Mouse (Mus musculus) adrenal gland, postnatal 14 days (tissue): ENCODE measurements around the gene Amy2a5. TPM values are rescaled to one million over a fixed set of nuclear protein-coding genes. Genes with fewer than 3 reads are reported as not detected.
"Not testable (repeated sequence)": the region's sequence is repeated elsewhere in the genome, so short reads cannot be mapped to it uniquely, and the experiment has no call there.

Experiments
- DNase-seq: peaks from one replicate; pipeline ENCODE4 v3.0.0; 2021; ENCODE audit warnings: mixed read lengths
- long read RNA-seq, 2 experiments: library from polyadenylated mRNA; stranded (forward); transcript quantifications; one replicate each; pipeline ENCODE4 v2.0.0; 2021
- total RNA-seq: library from RNA; stranded (reverse); gene quantifications from 2 replicates; pipeline ENCODE4 v1.2.3, GENCODE M21; 2021

Gene Amy2a5
- 0.45 and 4.0 TPM in 2 replicates for total RNA-seq
- long read RNA-seq, experiment 1 = 0 reads
- long read RNA-seq, experiment 2, partial matches to known transcripts = 0 of 5 reads
- long read RNA-seq, experiment 2, other reads (novel, unspliced or antisense) = 1 of 5 reads

DNA sequence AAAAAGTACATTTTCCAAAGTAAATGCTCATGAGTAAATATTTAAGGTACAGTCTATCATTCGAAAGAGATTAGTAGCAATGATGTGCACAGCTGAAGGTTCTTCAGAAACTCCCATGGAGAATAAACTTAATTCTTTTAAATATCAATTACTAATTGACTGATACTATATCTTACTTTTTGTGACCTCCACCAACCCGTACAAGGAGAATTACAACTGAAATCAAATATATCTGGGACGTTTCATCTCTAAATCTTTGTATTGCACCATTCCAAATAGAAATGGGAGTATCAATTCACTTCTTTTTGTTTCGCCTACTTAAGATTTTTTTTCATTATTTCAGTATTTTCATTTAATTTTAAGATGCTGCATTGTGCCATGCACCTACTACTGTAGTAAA, at the start of gene Amy2a5:
TSS of gene Amy2a5 (minus strand) at position 101 of the 400 bp plus-strand sequence.
- not testable (repeated sequence) for DNase-seq

- not testable (repeated sequence) for DNase-seq
Observed at GRCm38 (mm10) chr3:113291349-113291748, 32.7 kb upstream of the Amy2a5 start, which contains the start of gene Amy2a4. Gene Amy2a4 (minus strand): TSS chr3:113291449.

- not testable (repeated sequence) for DNase-seq
Observed at GRCm38 (mm10) chr3:113280285-113280684, 21.6 kb upstream of the Amy2a5 start.

DNA sequence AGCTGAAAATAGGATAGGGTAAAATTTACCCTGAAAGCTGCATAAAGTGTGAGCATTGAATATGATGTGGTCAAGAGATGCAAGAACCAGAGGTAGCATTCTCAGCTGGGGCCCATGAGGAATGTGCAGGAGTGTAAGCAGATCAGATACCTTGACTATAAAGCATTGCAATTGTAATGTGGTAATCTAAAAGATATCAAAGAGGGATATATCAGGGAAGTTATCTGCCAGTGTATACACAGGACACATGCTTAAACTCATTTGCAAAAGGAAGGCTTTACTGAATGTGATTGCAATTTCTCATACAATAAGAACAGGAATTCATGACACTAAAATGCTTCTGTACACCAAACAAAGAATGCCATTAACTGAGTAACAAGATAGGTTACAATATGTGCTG, 20.9 kb upstream of the Amy2a5 start:
- not testable (repeated sequence) for DNase-seq

DNA sequence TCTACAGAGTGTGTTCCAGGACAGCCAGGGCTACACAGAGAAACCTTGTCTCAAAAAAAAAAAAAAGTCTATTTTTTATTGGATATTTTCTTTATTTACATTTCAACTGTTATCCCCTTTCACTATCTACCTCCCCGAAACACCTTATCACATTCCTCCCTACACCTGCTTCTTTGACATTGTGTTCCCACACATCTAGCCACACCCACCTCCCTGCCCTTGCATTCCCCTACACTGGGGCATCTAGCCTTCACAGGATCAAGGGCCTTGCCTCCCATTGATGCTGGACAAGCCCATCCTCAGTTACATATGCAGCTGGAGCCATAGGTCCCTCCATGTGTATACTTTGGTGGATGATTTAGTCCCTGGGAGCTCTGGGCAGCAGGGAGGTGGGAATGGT, 31.5 kb downstream of the Amy2a5 start:
- DNase-seq = no peak

Other genes starting within 250 kb of the Amy2a5 start
- gene Amy2a4, start 32.6 kb upstream of the Amy2a5 start, total RNA-seq = not detected in 2 replicates
- not detected in 2 replicates for gene Amy2a3, start 65.2 kb upstream of the Amy2a5 start, total RNA-seq
- not detected in 2 replicates for gene Amy2a2, start 97.8 kb upstream of the Amy2a5 start, total RNA-seq